Mouse (Mus musculus): ENCODE data around the gene Morc1. TPM values are rescaled to one million over a fixed set of nuclear protein-coding genes. Genes with fewer than 3 reads are reported as not detected.

The Morc1 gene
- polyA plus RNA-seq, 1 experiment, result not detected

GRCm38 (mm10) chr16:48453264-48453663, 22.2 kb downstream of the Morc1 start:
- 77% methylated on average over 3 of the region's 3 CpGs for WGBS
- no peak for DNase-seq (ENCODE audit: low read depth, low spot score)

GRCm38 (mm10) chr16:48473396-48473795, 42.4 kb downstream of the Morc1 start:
- DNase-seq (ENCODE audit: low read depth, low spot score), result no peak
- WGBS, result 88% methylated on average over 10 of the region's 10 CpGs

- 49% methylated on average over 4 of the region's 4 CpGs for WGBS
- DNase-seq (ENCODE audit: low read depth, low spot score), result no peak
Observed at GRCm38 (mm10) chr16:48474896-48475802, 44.1 kb downstream of the Morc1 start.

GRCm38 (mm10) chr16:48479266-48479848, 48.3 kb downstream of the Morc1 start:
- WGBS, result 59% methylated on average over 8 of the region's 8 CpGs
- DNase-seq (ENCODE audit: low read depth, low spot score), result no peak

- no peak for DNase-seq (ENCODE audit: low read depth, low spot score)
- 80% methylated on average over 5 of the region's 5 CpGs for WGBS
Observed at GRCm38 (mm10) chr16:48516776-48517499, 85.9 kb downstream of the Morc1 start.

- no peak for DNase-seq (ENCODE audit: low read depth, low spot score)
Observed at GRCm38 (mm10) chr16:48519569-48519968, 88.5 kb downstream of the Morc1 start.

- 80% methylated on average over 5 of the region's 5 CpGs for WGBS
- no peak for DNase-seq (ENCODE audit: low read depth, low spot score)
Observed at GRCm38 (mm10) chr16:48537108-48537507, 106.1 kb downstream of the Morc1 start.

GRCm38 (mm10) chr16:48562290-48563080, 131.4 kb downstream of the Morc1 start:
- 74% methylated on average over 11 of the region's 11 CpGs for WGBS
- DNase-seq (ENCODE audit: low read depth, low spot score), result no peak

GRCm38 (mm10) chr16:48570354-48570753, 139.3 kb downstream of the Morc1 start:
- peak; percentile 48 for DNase-seq (ENCODE audit: low read depth, low spot score)
- WGBS, result 18% methylated on average over 9 of the region's 9 CpGs

GRCm38 (mm10) chr16:48574072-48574471, 143.0 kb downstream of the Morc1 start:
- 73% methylated on average over 5 of the region's 5 CpGs for WGBS
- DNase-seq (ENCODE audit: low read depth, low spot score), result no peak

GRCm38 (mm10) chr16:48574499-48574898, 143.5 kb downstream of the Morc1 start:
- WGBS, result 79% methylated on average over 3 of the region's 3 CpGs

GRCm38 (mm10) chr16:48585369-48585768, 154.3 kb downstream of the Morc1 start:
- WGBS, result 60% methylated on average over 6 of the region's 6 CpGs
- DNase-seq (ENCODE audit: low read depth, low spot score), result no peak

More at GRCm38 (mm10) chr16:48574499-48574898, 143.5 kb downstream of the Morc1 start:
- no peak for DNase-seq (ENCODE audit: low read depth, low spot score)

- WGBS, result 84% methylated on average over 5 of the region's 5 CpGs
- no peak for DNase-seq (ENCODE audit: low read depth, low spot score)
Observed at GRCm38 (mm10) chr16:48594457-48594856, 163.4 kb downstream of the Morc1 start.

GRCm38 (mm10) chr16:48595216-48595615, 164.2 kb downstream of the Morc1 start:
- WGBS, result 75% methylated on average over 1 of the region's 1 CpGs
- DNase-seq (ENCODE audit: low read depth, low spot score), result no peak

- 40% methylated on average over 2 of the region's 2 CpGs for WGBS
- DNase-seq (ENCODE audit: low read depth, low spot score), result peak; percentile 16
Observed at GRCm38 (mm10) chr16:48603735-48604211, 172.7 kb downstream of the Morc1 start.

GRCm38 (mm10) chr16:48606476-48607038, 175.5 kb downstream of the Morc1 start:
- no peak for DNase-seq (ENCODE audit: low read depth, low spot score)
- WGBS, result 30% methylated on average over 4 of the region's 4 CpGs

GRCm38 (mm10) chr16:48608224-48608623, 177.2 kb downstream of the Morc1 start:
- 93% methylated on average over 3 of the region's 3 CpGs for WGBS
- no peak for DNase-seq (ENCODE audit: low read depth, low spot score)

- DNase-seq (ENCODE audit: low read depth, low spot score), result no peak
- 0% methylated on average over 1 of the region's 1 CpGs for WGBS
Observed at GRCm38 (mm10) chr16:48610866-48611265, 179.8 kb downstream of the Morc1 start.

GRCm38 (mm10) chr16:48611436-48611835, 180.4 kb downstream of the Morc1 start:
- 65% methylated on average over 2 of the region's 2 CpGs for WGBS
- no peak for DNase-seq (ENCODE audit: low read depth, low spot score)
